Mouse (Mus musculus) embryonic facial prominence, embryonic 10.5 days (tissue): ENCODE data around the gene Prm3. TPM values are rescaled to one million over a fixed set of nuclear protein-coding genes. Genes with fewer than 3 reads are reported as not detected.
"Not testable (repeated sequence)": the region's sequence is repeated elsewhere in the genome, so short reads cannot be mapped to it uniquely, and the experiment has no call there.

Experiments used
- DNase-seq: peaks from one replicate; pipeline ENCODE4 v3.0.0-alpha.2; 2017; ENCODE audit warnings: low spot score
- H3K27ac ChIP-seq: fragments of 300-500 bp; sonication (generic); replicated peaks from 2 replicates; pipeline ENCODE4 v1.5.1; 2016; ENCODE audit warnings: mild to moderate bottlenecking
- H3K27me3 ChIP-seq: fragments of 300-500 bp; sonication (generic); replicated peaks from 2 replicates; pipeline ENCODE4 v1.6.1; 2016; ENCODE audit warnings: low read depth, mild to moderate bottlenecking; ENCODE audit not compliant: poor library complexity, severe bottlenecking
- H3K36me3 ChIP-seq: fragments of 300-500 bp; sonication (generic); replicated peaks from 2 replicates; pipeline ENCODE4 v1.6.1; 2016; ENCODE audit warnings: mild to moderate bottlenecking, moderate library complexity
- H3K4me1 ChIP-seq: fragments of 300-500 bp; sonication (generic); 2 replicates; pipeline ENCODE4 v1.6.1; 2016
- H3K4me3 ChIP-seq: fragments of 300-500 bp; sonication (generic); 2 replicates; pipeline ENCODE4 v1.5.1; 2016; ENCODE audit warnings: mild to moderate bottlenecking, moderate library complexity
- H3K9me3 ChIP-seq: fragments of 300-500 bp; sonication (generic); 2 replicates; pipeline ENCODE4 v1.6.1; 2016; ENCODE audit warnings: mild to moderate bottlenecking
- WGBS: fragments of 180-500 bp; shearing (Covaris S2); methylation state at CpG from one replicate; pipeline ENCODE4 v1.1.7; 2016; 5-methylcytosine and 5-hydroxymethylcytosine counted together
- polyA plus RNA-seq: library from polyadenylated mRNA; unstranded; fragments of >200 nt; fragmentation: Nextera tagmentation; extraction: Ambion mirVana; gene quantifications from 2 replicates; pipeline ENCODE4 v1.2.1, GENCODE M21; 2016

The Prm3 gene
- polyA plus RNA-seq, 1 experiment from 2014 or later: not detected

DNA sequence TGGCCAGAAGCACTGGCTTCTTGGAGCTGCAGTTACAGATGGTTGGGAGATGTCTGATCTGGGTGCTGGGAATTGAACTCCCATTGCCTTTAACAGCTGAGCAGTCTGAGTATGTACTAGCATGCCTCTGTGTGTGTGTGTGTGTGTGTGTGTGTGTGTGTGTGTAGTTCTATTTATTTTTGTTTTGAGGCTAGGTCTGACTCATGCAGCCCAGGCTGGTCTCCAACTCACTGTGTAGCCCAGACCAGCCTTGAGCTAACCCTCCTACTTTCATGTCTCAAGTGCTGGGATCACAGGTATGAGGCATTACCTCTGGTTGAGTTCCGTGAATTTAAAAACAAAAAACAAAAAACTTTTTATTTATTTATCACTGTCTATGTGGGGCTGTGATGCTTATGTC lies 33.8 kb upstream of the Prm3 start:
- Histone ChIP-seq H3K27me3 (no peaks in the 10 kb centered on the region), H3K27ac (no peak overlapping the region), H3K4me3 (no peak overlapping the region), H3K4me1 (peaks cover 15% of the 10 kb centered on the region; the same call in 1 of the 2 replicates), H3K36me3 (no peaks in the 10 kb centered on the region), H3K9me3 (no peaks in the 10 kb centered on the region; the same call in 1 of the 2 replicates)
- no peak for DNase-seq
- WGBS: 85% methylated on average over 1 of the region's 1 CpGs

DNA sequence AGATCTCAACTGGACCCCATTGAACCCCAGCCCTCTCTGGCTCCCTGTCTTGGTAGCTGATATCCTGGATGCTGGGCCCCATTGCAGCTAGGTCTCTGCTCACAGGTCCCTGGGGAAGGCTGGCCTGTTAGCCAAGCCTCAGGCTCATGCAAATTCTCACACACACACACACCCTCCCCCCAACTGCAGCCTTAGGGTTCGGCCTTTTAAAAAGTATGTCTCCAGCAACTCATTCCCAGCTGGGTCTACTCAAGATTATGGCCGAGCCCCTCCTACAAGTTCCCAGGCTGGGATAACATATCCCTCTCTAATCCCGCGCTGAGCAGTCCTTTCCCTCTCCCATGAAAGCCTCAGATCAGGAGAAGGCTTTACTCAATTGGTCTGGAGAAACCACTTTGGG lies 30.7 kb upstream of the Prm3 start:
- Histone ChIP-seq H3K27me3 (no peaks in the 10 kb centered on the region), H3K4me1 (peaks cover 15% of the 10 kb centered on the region; the same call in 1 of the 2 replicates)
- 77% methylated on average over 4 of the region's 4 CpGs for whole genome bisulfite sequencing

DNA sequence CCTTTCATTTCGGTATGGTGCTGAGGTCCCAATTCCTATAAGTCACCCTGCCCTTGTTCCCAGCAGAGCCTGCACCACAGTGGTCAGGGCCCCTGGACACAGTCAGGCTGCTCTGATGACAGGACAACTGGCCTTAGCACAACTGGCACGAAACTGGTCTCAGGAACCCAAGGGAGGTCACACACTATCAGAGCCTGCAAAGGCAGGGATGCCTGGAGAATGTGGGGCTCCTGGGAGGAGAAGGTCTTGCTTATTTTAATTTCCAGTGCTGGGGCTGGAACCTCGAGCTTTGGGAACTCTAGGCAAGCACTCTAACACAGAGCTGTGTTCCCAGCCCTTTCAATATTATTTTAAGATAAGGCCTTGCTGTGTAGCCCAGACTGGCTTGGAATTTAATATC lies 29.3 kb upstream of the Prm3 start:
- no peaks in the 10 kb centered on the region; the same call in 1 of the 2 replicates for H3K9me3 ChIP-seq
- no peak overlapping the region for H3K27ac ChIP-seq
- no peaks in the 10 kb centered on the region for H3K27me3 ChIP-seq
- WGBS: 69% methylated on average over 3 of the region's 3 CpGs
- no peaks in the 10 kb centered on the region for H3K36me3 ChIP-seq
- no peak overlapping the region for H3K4me3 ChIP-seq
- H3K4me1 ChIP-seq: peaks cover 6% of the 10 kb centered on the region; the same call in 1 of the 2 replicates
- no peak for DNase-seq

More for the DNA sequence above, 30.7 kb upstream of the Prm3 start:
- no peak for DNase-seq
- H3K4me3 ChIP-seq: no peak overlapping the region
- H3K36me3 ChIP-seq: no peaks in the 10 kb centered on the region
- H3K9me3 ChIP-seq: no peaks in the 10 kb centered on the region; the same call in 1 of the 2 replicates
- H3K27ac ChIP-seq: no peak overlapping the region

DNA sequence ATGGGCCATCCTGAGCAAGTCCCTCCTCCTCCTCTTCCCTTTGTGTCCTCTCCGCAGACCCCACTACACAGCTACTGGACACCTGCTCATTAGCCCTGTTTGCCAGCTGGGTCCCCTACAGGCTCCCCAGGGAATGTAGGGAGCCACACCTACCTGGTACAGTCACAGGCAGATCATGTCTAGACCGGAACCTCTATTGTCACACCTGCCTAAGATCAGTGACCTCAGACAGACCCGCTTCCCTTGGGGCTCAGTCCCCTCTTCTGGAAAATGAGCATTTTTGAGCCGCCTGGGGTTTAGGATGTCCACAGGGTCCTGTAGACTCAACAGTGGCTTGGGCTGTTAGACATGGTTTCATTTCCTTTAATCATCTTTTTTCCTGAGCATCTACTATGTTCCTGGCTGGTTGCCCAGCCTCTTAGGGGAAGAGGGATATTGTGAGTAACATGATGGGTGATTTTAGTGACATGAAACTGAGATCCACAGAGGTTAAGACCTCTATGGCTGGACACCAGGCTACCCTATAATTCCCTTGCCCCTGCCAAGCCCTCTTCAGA lies 27.9 kb upstream of the Prm3 start:
- Histone ChIP-seq H3K4me1 (peaks cover 4% of the 10 kb centered on the region; the same call in 1 of the 2 replicates), H3K9me3 (no peaks in the 10 kb centered on the region; the same call in 1 of the 2 replicates), H3K36me3 (no peaks in the 10 kb centered on the region), H3K27me3 (no peaks in the 10 kb centered on the region), H3K4me3 (no peak overlapping the region), H3K27ac (no peak overlapping the region)
- no peak for DNase-seq
- WGBS: 78% methylated on average over 4 of the region's 4 CpGs

DNA sequence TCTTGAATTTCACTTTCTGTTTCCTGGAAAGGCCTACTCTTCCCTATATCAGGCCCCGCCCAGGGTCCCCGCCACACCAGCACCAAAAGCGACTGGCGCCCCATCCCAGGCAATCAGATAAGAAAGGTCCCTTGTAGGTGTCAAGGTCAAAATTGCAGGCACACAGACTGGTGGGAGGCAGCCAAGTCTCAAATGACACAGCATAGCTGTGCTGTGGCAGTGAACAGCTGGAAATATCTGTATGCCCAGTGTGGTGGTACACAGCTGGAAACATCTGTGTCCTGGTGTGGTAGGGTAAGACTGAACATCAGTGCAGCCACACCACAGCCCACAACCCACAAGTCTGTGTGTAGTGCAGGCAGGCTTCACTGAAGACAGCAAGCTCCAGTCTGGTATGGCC lies 24.1 kb upstream of the Prm3 start:
- WGBS: 83% methylated on average over 4 of the region's 4 CpGs
- H3K27me3 ChIP-seq: no peaks in the 10 kb centered on the region
- no peaks in the 10 kb centered on the region for H3K4me1 ChIP-seq
- DNase-seq: no peak
- no peak overlapping the region for H3K27ac ChIP-seq
- no peak overlapping the region for H3K4me3 ChIP-seq
- H3K36me3 ChIP-seq: no peaks in the 10 kb centered on the region
- no peaks in the 10 kb centered on the region for H3K9me3 ChIP-seq

DNA sequence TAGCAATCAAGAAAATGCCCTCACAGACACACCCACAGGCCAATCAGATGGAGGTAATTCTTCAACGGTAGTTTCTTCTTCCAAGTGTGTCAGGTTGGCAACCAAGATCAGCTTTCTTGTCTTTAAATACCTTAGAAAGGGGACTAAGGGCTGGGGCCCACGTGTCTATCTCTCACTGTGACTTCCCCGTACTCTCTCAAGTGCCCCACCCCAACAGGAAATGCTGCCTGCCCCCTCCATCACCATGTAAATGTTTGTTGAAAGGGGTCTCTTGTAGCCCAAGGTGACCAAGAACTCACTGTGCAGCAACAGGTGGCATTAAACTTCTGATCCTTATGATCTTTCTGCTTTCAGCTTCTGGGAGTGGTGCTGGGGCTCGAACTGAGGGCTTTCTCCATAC lies 23.0 kb upstream of the Prm3 start:
- Histone ChIP-seq H3K9me3 (no peaks in the 10 kb centered on the region), H3K4me3 (no peak overlapping the region), H3K4me1 (no peaks in the 10 kb centered on the region), H3K36me3 (no peaks in the 10 kb centered on the region), H3K27ac (no peak overlapping the region), H3K27me3 (no peaks in the 10 kb centered on the region)
- no peak for DNase-seq
- WGBS: 78% methylated on average over 4 of the region's 4 CpGs

DNA sequence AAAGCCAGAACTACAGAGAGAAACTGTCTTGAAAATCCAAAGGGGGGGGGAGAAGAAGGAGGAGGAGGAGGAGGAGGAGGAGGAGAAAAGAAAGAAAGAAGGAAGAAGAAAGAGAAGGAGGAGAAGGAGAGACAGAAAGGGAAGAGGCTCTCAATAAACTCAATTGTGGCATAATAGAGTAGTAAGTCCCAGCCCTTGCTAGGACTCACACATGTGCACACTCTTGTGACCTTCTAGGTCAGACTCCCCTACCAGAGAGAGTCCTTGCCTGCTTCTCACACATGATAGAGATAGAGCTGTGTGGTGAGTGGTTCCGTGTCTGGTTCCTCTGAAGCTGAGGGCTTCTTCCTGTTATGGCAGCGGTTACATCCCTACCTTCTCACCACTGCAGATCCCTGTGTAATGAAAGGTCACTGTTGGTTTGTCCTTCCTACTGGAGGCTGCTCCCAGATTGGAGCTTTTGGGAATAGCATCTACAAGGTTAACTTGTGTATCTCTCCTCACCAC lies 22.2 kb upstream of the Prm3 start, which contains the start of gene Gm11172:
Gene Gm11172, plus strand, starts transcription at position 51 of the 507 bp plus-strand sequence.
- whole genome bisulfite sequencing: 85% methylated on average over 2 of the region's 2 CpGs
- H3K4me3 ChIP-seq: no peak within 1 kb of the TSS
- no peaks in the 10 kb centered on the region for H3K36me3 ChIP-seq
- H3K9me3 ChIP-seq: no peaks in the 10 kb centered on the region
- H3K27ac ChIP-seq: no peak within 1 kb of the TSS
- no peaks in the 10 kb centered on the region for H3K27me3 ChIP-seq
- H3K4me1 ChIP-seq: no peaks in the 10 kb centered on the region
- DNase-seq: no peak

DNA sequence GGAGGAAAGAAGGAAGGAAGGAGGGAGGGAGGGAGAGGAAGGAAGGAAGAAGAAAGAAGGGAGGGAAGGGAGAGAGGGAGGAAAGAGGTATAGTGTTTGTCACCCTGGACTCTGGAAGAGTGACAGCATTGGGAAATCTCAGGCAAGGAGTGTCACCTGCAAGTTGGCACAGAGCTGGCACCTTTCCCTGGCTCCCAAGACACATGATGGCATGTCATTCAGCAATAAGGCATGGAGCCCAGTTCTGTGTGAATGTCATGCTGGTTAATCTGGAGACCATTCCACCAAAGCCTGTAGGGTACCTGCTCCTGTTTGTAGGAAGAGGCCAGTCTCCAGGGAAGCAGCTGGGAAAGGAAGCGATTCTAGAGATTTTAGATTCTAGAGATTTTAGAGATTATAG lies 19.7 kb upstream of the Prm3 start:
- Histone ChIP-seq H3K4me3 (no peak overlapping the region), H3K9me3 (no peaks in the 10 kb centered on the region), H3K27ac (no peak overlapping the region), H3K4me1 (0 out of 2 replicates have a peak, but pooled peaks cover 4% of the 10 kb centered on the region), H3K36me3 (no peaks in the 10 kb centered on the region), H3K27me3 (no peaks in the 10 kb centered on the region)
- DNase-seq: no peak
- WGBS: 89% methylated on average over 1 of the region's 1 CpGs

DNA sequence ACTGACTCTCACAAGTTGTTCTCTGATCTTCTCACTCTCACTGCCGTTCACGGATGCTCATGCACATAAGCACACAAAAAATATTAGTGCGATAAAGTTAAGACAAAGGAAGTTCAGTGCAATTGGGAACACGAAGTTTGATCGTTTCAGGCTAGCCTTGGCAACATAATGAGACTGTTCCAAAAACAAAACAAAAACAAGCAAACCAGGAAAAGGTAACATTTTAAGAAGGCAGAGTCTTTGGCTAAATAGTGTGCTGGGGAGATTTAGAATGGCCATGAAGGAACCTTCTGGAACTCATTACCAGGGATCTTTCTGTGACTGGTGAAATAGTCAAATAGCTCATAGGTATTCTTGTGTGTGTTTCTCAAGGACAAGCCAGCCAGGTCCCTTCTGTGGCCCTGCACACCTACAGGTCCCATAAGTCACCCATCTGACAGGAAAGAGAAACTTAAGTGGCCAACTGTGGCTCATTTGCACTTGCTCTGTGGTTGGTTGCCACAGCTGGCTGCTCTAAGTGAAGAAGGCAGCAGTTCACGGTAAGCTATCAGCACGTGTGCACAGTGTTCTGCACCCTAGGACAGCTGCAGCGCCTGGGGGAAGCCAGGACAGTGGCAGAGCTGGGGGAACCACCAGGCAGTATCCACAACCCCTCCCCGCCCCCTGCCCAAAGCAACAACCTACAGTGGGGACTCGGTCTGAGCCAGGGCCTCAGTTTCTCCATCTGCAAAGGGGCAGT lies 15.2 kb upstream of the Prm3 start, which contains the start of gene Prm1:
Gene Prm1, minus strand, starts transcription at position 51 of the 739 bp plus-strand sequence.
- no peak within 1 kb of the TSS for H3K4me3 ChIP-seq
- H3K9me3 ChIP-seq: no peaks in the 10 kb centered on the region
- H3K4me1 ChIP-seq: 0 out of 2 replicates have a peak, but pooled peaks cover 4% of the 10 kb centered on the region
- H3K27me3 ChIP-seq: no peaks in the 10 kb centered on the region
- 79% methylated on average over 10 of the region's 10 CpGs for WGBS
- no peaks in the 10 kb centered on the region for H3K36me3 ChIP-seq
- DNase-seq: no peak
- H3K27ac ChIP-seq: no peak within 1 kb of the TSS

DNA sequence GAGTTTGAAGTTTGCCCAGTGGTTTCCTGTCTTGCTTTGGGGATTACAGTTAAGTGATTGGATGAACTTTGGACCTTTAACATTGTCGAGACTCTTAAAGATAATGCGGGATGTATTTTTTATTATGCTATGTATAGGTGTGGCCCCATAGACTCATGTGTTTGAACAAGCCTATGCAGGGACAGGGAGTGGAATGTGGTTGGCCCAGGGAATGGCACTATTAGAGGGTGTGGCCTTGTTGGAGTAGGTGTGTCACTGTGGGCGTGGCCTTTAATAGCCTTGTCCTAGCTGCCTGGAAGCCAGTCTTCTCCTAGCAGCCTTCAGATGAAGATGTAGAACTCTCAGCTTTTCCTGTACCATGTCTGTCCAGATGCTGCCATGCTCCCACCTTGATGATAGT lies 11.7 kb upstream of the Prm3 start:
- not testable (repeated sequence) for DNase-seq, H3K36me3 ChIP-seq, H3K27ac ChIP-seq, H3K9me3 ChIP-seq, H3K4me1 ChIP-seq, H3K4me3 ChIP-seq
- peaks cover 15% of the 10 kb centered on the region for H3K27me3 ChIP-seq
- 85% methylated on average over 3 of the region's 3 CpGs for WGBS

DNA sequence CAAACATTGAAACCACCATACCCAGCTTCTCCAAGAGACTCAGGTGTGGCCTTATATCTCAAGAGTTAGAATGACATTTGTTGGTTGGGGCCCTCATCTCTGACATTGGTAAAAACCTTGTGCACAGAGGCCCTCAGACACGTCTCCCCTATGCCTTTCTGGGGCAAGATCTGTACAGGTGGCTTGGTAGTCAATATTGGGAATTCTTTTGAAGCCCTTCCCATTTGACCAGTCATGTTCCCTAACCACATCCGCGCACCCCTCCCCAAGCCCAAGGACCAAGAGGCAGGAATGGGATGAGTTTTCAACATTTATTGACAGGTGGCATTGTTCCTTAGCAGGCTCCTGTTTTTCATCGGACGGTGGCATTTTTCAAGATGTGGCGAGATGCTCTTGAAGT lies 5.3 kb upstream of the Prm3 start, which contains the start of gene Prm2:
Gene Prm2, minus strand, starts transcription at position 101 of the 400 bp plus-strand sequence.
- Histone ChIP-seq H3K27ac (no peak within 1 kb of the TSS), H3K4me1 (0 out of 2 replicates have a peak, but pooled peaks cover 3% of the 10 kb centered on the region)
- 80% methylated on average over 6 of the region's 6 CpGs for WGBS

DNA sequence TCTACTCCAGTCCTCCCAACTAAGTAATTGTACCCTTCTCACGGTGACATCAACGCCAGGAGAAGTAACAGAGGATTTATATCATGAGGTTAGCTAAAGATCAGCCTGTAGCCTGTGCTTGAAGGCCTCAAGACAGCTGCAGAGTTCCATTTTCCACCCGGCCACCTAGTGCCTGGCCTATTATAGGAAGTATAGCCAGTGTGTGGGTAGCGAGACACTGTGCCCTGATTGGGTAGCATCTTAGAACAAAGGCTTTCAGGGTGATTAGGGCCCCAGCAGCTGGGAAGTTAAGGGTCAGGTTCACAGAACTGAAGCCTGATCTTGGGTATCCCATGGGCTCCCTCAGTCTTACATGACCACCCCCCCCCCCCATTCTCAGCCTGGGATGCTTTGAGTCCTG lies 1.8 kb downstream of the Prm3 start:
- 67% methylated on average over 4 of the region's 4 CpGs for WGBS
- Histone ChIP-seq H3K27ac (no peak overlapping the region), H3K9me3 (no peaks in the 10 kb centered on the region), H3K36me3 (no peaks in the 10 kb centered on the region), H3K4me3 (no peak overlapping the region), H3K4me1 (peaks cover 46% of the 10 kb centered on the region), H3K27me3 (peaks cover 27% of the 10 kb centered on the region)
- DNase-seq: no peak

More for the DNA sequence above, 5.3 kb upstream of the Prm3 start, which contains the start of gene Prm2:
- Histone ChIP-seq H3K4me3 (no peak within 1 kb of the TSS), H3K36me3 (no peaks in the 10 kb centered on the region), H3K27me3 (peaks cover 47% of the 10 kb centered on the region), H3K9me3 (no peaks in the 10 kb centered on the region)
- no peak for DNase-seq
